Mouse (Mus musculus): ENCODE data around the gene Stxbp1.
A peak's percentile ranks its signal among the peaks of the same experiment; 100 is the strongest.

Gene Stxbp1

GRCm38 (mm10) chr2:32781710-32782109, 65.3 kb downstream of the Stxbp1 start:
- DNase-seq, result no peak

- DNase-seq, result no peak
These were observed 67.3 kb downstream of the Stxbp1 start for GRCm38 (mm10) chr2:32779714-32780113.

- DNase-seq, result peak; percentile 81
These were observed 67.9 kb downstream of the Stxbp1 start for GRCm38 (mm10) chr2:32779131-32779530.

GRCm38 (mm10) chr2:32778081-32778480, 69.0 kb downstream of the Stxbp1 start:
- no peak for DNase-seq

- DNase-seq, result no peak
These were observed 70.9 kb downstream of the Stxbp1 start for GRCm38 (mm10) chr2:32776192-32776591.

- peak; percentile 97 for DNase-seq
These were observed 71.5 kb downstream of the Stxbp1 start, which contains the start of the genes Ttc16 and Ptrh1 for GRCm38 (mm10) chr2:32775359-32776074. Gene Ttc16, minus strand, starts transcription at chr2:32775633. Gene Ptrh1, plus strand, starts transcription at chr2:32775786.

GRCm38 (mm10) chr2:32772626-32773279, 74.3 kb downstream of the Stxbp1 start:
- no peak for DNase-seq

GRCm38 (mm10) chr2:32771886-32772285, 75.2 kb downstream of the Stxbp1 start:
- DNase-seq, result no peak

GRCm38 (mm10) chr2:32769327-32770085, 77.5 kb downstream of the Stxbp1 start:
- no peak for DNase-seq

GRCm38 (mm10) chr2:32768661-32769285, 78.3 kb downstream of the Stxbp1 start:
- DNase-seq, result peak; percentile 62

GRCm38 (mm10) chr2:32767241-32767640, 79.8 kb downstream of the Stxbp1 start:
- DNase-seq, result no peak

- no peak for DNase-seq
These were observed 83.7 kb downstream of the Stxbp1 start for GRCm38 (mm10) chr2:32763353-32763752.

- DNase-seq, result no peak
These were observed 85.2 kb downstream of the Stxbp1 start for GRCm38 (mm10) chr2:32761859-32762258.

- no peak for DNase-seq
These were observed 85.7 kb downstream of the Stxbp1 start for GRCm38 (mm10) chr2:32761361-32761760.

- peak; percentile 63 for DNase-seq
These were observed 88.0 kb downstream of the Stxbp1 start for GRCm38 (mm10) chr2:32759001-32759400.

GRCm38 (mm10) chr2:32758503-32758902, 88.5 kb downstream of the Stxbp1 start:
- DNase-seq, result peak; percentile 55

GRCm38 (mm10) chr2:32757056-32757845, 89.8 kb downstream of the Stxbp1 start, which contains the start of gene Tor2a:
Gene Tor2a, plus strand, starts transcription at chr2:32757234.
- DNase-seq, result peak; percentile 98

- no peak for DNase-seq
These were observed 90.4 kb downstream of the Stxbp1 start for GRCm38 (mm10) chr2:32756674-32757055.

GRCm38 (mm10) chr2:32752181-32752580, 94.9 kb downstream of the Stxbp1 start:
- DNase-seq, result no peak

- no peak for DNase-seq
These were observed 95.4 kb downstream of the Stxbp1 start for GRCm38 (mm10) chr2:32751665-32752033.

- DNase-seq, result no peak
These were observed 96.0 kb downstream of the Stxbp1 start for GRCm38 (mm10) chr2:32750887-32751664.
